ENCODE assay signal across 15 mouse cellular contexts in genomic region chr15:10738354-10739142, GRCm38 (mm10). TPM values are rescaled to one million over a fixed set of nuclear protein-coding genes. Genes with fewer than 3 reads are reported as not detected.
DNase-seq lines count a peak whose midpoint lies in the region; ATAC-seq and TF ChIP-seq lines count a peak whose summit lies in the region.
"Had no signal": no experiment of that assay in that cellular context is flagged by ENCODE, and none has a peak within 500 bp of the region (broad histone marks: within the 10 kb centered on the region; RNA-seq: fewer than 3 reads in every experiment).

No protein-coding gene starts in this region.

- H3K27me3 ChIP-seq in intestine, embryonic 15.5 days (replicated peaks) = no peaks in the 10 kb centered on the region
- no peaks in the 10 kb centered on the region for H3K27me3 ChIP-seq in intestine, postnatal 0 days (replicated peaks; ENCODE audit: control insufficient read depth, insufficient read depth, low read length)
- no peaks in the 10 kb centered on the region for H3K27me3 ChIP-seq in embryonic facial prominence, embryonic 14.5 days (replicated peaks; ENCODE audit: control insufficient read depth, insufficient read depth, low read length)
- H3K27me3 ChIP-seq in lung, postnatal 0 days (replicated peaks; ENCODE audit: insufficient read depth, low read length) = no peaks in the 10 kb centered on the region
- no peaks in the 10 kb centered on the region for H3K27me3 ChIP-seq in forebrain, embryonic 16.5 days (replicated peaks; ENCODE audit: control insufficient read depth, insufficient read depth, low read length)

- TF ChIP-seq EP300 in lung, postnatal 0 days (IDR thresholded peaks at IDR 0.05) = peak; percentile 93

- WGBS in intestine, embryonic 15.5 days = 65% methylated on average over 6 of the region's 6 CpGs
- 55% methylated on average over 6 of the region's 6 CpGs for WGBS in intestine, postnatal 0 days
- 63% methylated on average over 6 of the region's 6 CpGs for WGBS in embryonic facial prominence, embryonic 14.5 days
- WGBS in lung, postnatal 0 days = 35% methylated on average over 6 of the region's 6 CpGs
- 85% methylated on average over 6 of the region's 6 CpGs for WGBS in forebrain, embryonic 16.5 days

- DNase-seq in embryonic facial prominence, embryonic 14.5 days (ENCODE audit: low spot score) = peak; percentile 40
- peak; percentile 77 for DNase-seq in lung, postnatal 0 days (ENCODE audit: low spot score)
- DNase-seq in frontal cortex, postnatal 25 days (ENCODE audit: low spot score in 2 of 2) = no peak
- no peak for DNase-seq in T-cell, adult 2 months (ENCODE audit: low spot score)
- DNase-seq: adrenal gland, postnatal 25 days; heart, adult 18-20 months; liver, postnatal 0 days; thymus, postnatal 36 days had no signal

- 0 out of 2 replicates have a peak overlapping the region, but pooled peaks have one; percentile 27 for H3K27ac ChIP-seq in intestine, embryonic 15.5 days
- H3K27ac ChIP-seq in intestine, postnatal 0 days (ENCODE audit: low read depth, low read length) = no peak overlapping the region
- H3K27ac ChIP-seq in brown adipose tissue, adult 24 weeks (replicated peaks; ENCODE audit: low read depth, low read length) = peak overlapping the region; percentile 55
- peak overlapping the region; percentile 59 for H3K27ac ChIP-seq in embryonic facial prominence, embryonic 14.5 days (replicated peaks; ENCODE audit: low read depth, low read length)
- H3K27ac ChIP-seq in lung, postnatal 0 days (ENCODE audit: low read length) = peak overlapping the region; percentile 83
- no peak overlapping the region for H3K27ac ChIP-seq in forebrain, embryonic 16.5 days (ENCODE audit: low read length)

- H3K9me3 ChIP-seq in intestine, embryonic 15.5 days = no peaks in the 10 kb centered on the region
- H3K9me3 ChIP-seq in intestine, postnatal 0 days (ENCODE audit: control insufficient read depth) = no peaks in the 10 kb centered on the region
- H3K9me3 ChIP-seq in embryonic facial prominence, embryonic 14.5 days (ENCODE audit: control insufficient read depth, low read length) = no peaks in the 10 kb centered on the region
- H3K9me3 ChIP-seq in lung, postnatal 0 days (ENCODE audit: low read length) = no peaks in the 10 kb centered on the region
- no peaks in the 10 kb centered on the region for H3K9me3 ChIP-seq in forebrain, embryonic 16.5 days (ENCODE audit: control insufficient read depth, low read length)

- H3K4me2 ChIP-seq in intestine, embryonic 15.5 days (replicated peaks) = no peak overlapping the region
- no peak overlapping the region for H3K4me2 ChIP-seq in intestine, postnatal 0 days (replicated peaks; ENCODE audit: low read depth)
- no peak overlapping the region for H3K4me2 ChIP-seq in embryonic facial prominence, embryonic 14.5 days (ENCODE audit: low read depth, low read length)
- no peak overlapping the region for H3K4me2 ChIP-seq in lung, postnatal 0 days (replicated peaks; ENCODE audit: low read depth, low read length)
- H3K4me2 ChIP-seq in forebrain, embryonic 16.5 days (ENCODE audit: low read length) = no peak overlapping the region
- H3K4me2 ChIP-seq: midbrain, embryonic 11.5 days had no signal

- H3K36me3 ChIP-seq in intestine, embryonic 15.5 days = no peaks in the 10 kb centered on the region
- H3K36me3 ChIP-seq in intestine, postnatal 0 days (ENCODE audit: control insufficient read depth, insufficient read depth) = no peaks in the 10 kb centered on the region
- H3K36me3 ChIP-seq in embryonic facial prominence, embryonic 14.5 days (ENCODE audit: control insufficient read depth, insufficient read depth, low read length) = no peaks in the 10 kb centered on the region
- no peaks in the 10 kb centered on the region for H3K36me3 ChIP-seq in lung, postnatal 0 days (ENCODE audit: insufficient read depth, low read length)
- H3K36me3 ChIP-seq in forebrain, embryonic 16.5 days (ENCODE audit: control insufficient read depth, insufficient read depth) = no peaks in the 10 kb centered on the region

- no peaks in the 10 kb centered on the region for H3K4me1 ChIP-seq in intestine, embryonic 15.5 days (replicated peaks)
- H3K4me1 ChIP-seq in intestine, postnatal 0 days (replicated peaks; ENCODE audit: control insufficient read depth, insufficient read depth, low read length) = no peaks in the 10 kb centered on the region
- H3K4me1 ChIP-seq in brown adipose tissue, adult 24 weeks (ENCODE audit: control insufficient read depth, insufficient read depth, insufficient read length, low read length) = peaks cover 6% of the 10 kb centered on the region; the same call in 1 of the 2 replicates
- peaks cover 30% of the 10 kb centered on the region for H3K4me1 ChIP-seq in embryonic facial prominence, embryonic 14.5 days (ENCODE audit: control insufficient read depth, insufficient read depth, low read length)
- peaks cover 22% of the 10 kb centered on the region for H3K4me1 ChIP-seq in lung, postnatal 0 days (ENCODE audit: insufficient read depth, low read depth, low read length)
- no peaks in the 10 kb centered on the region for H3K4me1 ChIP-seq in forebrain, embryonic 16.5 days (replicated peaks; ENCODE audit: control insufficient read depth, insufficient read depth, low read length)

- ATAC-seq in intestine, embryonic 15.5 days = no peak
- no peak for ATAC-seq in intestine, postnatal 0 days
- ATAC-seq in embryonic facial prominence, embryonic 14.5 days (ENCODE audit: low read depth) = no peak
- ATAC-seq in lung, postnatal 0 days = peak; percentile 75
- ATAC-seq in forebrain, embryonic 16.5 days = no peak
- ATAC-seq: inflammation-experienced regulatory T-cells, adult 6 months; liver, postnatal 0 days had no signal

- H3K9ac ChIP-seq in intestine, embryonic 15.5 days = no peak overlapping the region
- H3K9ac ChIP-seq in intestine, postnatal 0 days (ENCODE audit: low read depth, low read length) = no peak overlapping the region
- H3K9ac ChIP-seq in embryonic facial prominence, embryonic 14.5 days (ENCODE audit: low read depth, low read length) = no peak overlapping the region
- no peak overlapping the region for H3K9ac ChIP-seq in lung, postnatal 0 days (replicated peaks; ENCODE audit: low read depth)
- H3K9ac ChIP-seq in forebrain, embryonic 16.5 days (replicated peaks; ENCODE audit: low read depth, low read length) = no peak overlapping the region
- H3K9ac ChIP-seq: liver, postnatal 0 days had no signal

- no peak for TF ChIP-seq CTCF in intestine, postnatal 0 days (IDR thresholded peaks at IDR 0.05; ENCODE audit: low read depth)
- no peak for TF ChIP-seq CTCF in lung, postnatal 0 days (IDR thresholded peaks at IDR 0.05)

- no peak overlapping the region for H3K4me3 ChIP-seq in intestine, embryonic 15.5 days (replicated peaks)
- no peak overlapping the region for H3K4me3 ChIP-seq in intestine, postnatal 0 days (ENCODE audit: low read depth, low read length)
- no peak overlapping the region for H3K4me3 ChIP-seq in brown adipose tissue, adult 24 weeks (ENCODE audit: insufficient read depth, low read depth, low read length)
- H3K4me3 ChIP-seq in embryonic facial prominence, embryonic 14.5 days (ENCODE audit: low read depth, low read length) = no peak overlapping the region
- no peak overlapping the region for H3K4me3 ChIP-seq in lung, postnatal 0 days (ENCODE audit: low read depth, low read length)
- no peak overlapping the region for H3K4me3 ChIP-seq in forebrain, embryonic 16.5 days (replicated peaks; ENCODE audit: low read length)
- H3K4me3 ChIP-seq: myocyte had no signal

RNA-seq across cellular contexts. Expression of gene Rai14, which starts 24.1 kb away (rescaled TPM):
- polyA plus RNA-seq in intestine, embryonic 15.5 days (2015; fragmentation: Nextera tagmentation; extraction: Ambion mirVana) = 16.8 and 17.4 TPM in 2 replicates
- 6.2 and 6.9 TPM in 2 replicates for polyA plus RNA-seq in intestine, postnatal 0 days (2015; fragmentation: Nextera tagmentation; extraction: Ambion mirVana)
- polyA plus RNA-seq in brown adipose tissue, adult 24 weeks (2012; ENCODE audit: insufficient read depth, insufficient read length, missing spikeins) = 1.7 and 2.3 TPM in 2 replicates
- 52.4 and 53.4 TPM in 2 replicates for polyA plus RNA-seq in embryonic facial prominence, embryonic 14.5 days (2014; fragmentation: Nextera tagmentation; extraction: Ambion mirVana)
- polyA plus RNA-seq in lung, postnatal 0 days (2015; fragmentation: Nextera tagmentation; extraction: Ambion mirVana) = 56.0 and 63.0 TPM in 2 replicates
- polyA plus RNA-seq in forebrain, embryonic 16.5 days (2015; fragmentation: Nextera tagmentation; extraction: Ambion mirVana) = 33.3 and 40.0 TPM in 2 replicates

Comparison
In these comparisons a context has a peak if more than half of its experiments do, and no peak if none do; other contexts are left out.
1. H3K27ac ChIP-seq: peak in intestine, embryonic 15.5 days (single experiment), brown adipose tissue, adult 24 weeks (single experiment), embryonic facial prominence, embryonic 14.5 days (single experiment) and lung, postnatal 0 days (single experiment); none in intestine, postnatal 0 days (single experiment) and forebrain, embryonic 16.5 days (single experiment).
2. DNase-seq: peak in embryonic facial prominence, embryonic 14.5 days (single experiment) and lung, postnatal 0 days (single experiment); none in frontal cortex, postnatal 25 days (0 of 2) and T-cell, adult 2 months (single experiment).